Mouse (Mus musculus): ENCODE results near the gene Stx6.

DNA sequence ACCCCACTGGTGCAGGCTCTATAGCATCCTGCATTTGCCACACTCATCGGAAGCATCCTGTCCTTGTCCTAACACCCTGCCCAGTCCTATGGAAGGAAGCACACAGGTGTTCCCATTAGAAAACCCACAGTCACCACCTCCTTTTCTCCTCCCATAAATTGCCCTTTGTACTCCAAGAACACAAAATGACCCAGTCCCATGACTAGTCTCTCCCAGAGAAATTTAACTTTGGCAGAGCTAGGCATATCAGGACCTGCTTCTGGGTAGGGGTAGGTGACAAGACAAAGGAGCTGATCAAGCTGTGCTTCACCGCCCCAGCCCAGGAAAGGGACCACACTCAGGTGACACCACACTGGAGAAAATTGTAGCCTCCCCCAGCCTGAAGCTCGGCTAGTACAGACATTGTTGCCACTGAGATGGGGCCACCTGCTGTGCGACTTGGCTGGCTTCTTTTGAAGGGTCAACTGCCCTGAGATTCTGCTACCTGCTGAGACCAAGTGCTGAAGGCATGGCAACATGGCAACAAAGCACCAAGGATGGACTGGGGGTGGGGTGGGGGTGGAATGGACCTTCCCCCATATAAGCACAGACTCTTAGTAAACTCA, 92.1 kb downstream of the Stx6 start:
- TF ChIP-seq CTCF (IDR thresholded peaks at IDR 0.05; ENCODE audit: insufficient read depth, low read length) (no peak), POLR2A (IDR thresholded peaks at IDR 0.05; ENCODE audit: borderline replicate concordance, extremely low read depth, low read depth, low read length) (no peak)
